22 mouse cellular contexts compared by ENCODE assay signal in genomic region chr11:51576454-51576853, GRCm38 (mm10). TPM values are rescaled to one million over a fixed set of nuclear protein-coding genes. Genes with fewer than 3 reads are reported as not detected.
A peak's percentile ranks its signal among the peaks of the same experiment; 100 is the strongest.
DNase-seq lines count a peak whose midpoint lies in the region; ATAC-seq and TF ChIP-seq lines count a peak whose summit lies in the region.
"Had no signal": no experiment of that assay in that cellular context is flagged by ENCODE, and none has a peak within 500 bp of the region (broad histone marks: within the 10 kb centered on the region; RNA-seq: fewer than 3 reads in every experiment).

No protein-coding gene starts in this region.

- H3K27ac ChIP-seq in cerebellum, adult 2 months (ENCODE audit: insufficient read depth, low read length): no peak overlapping the region
- H3K27ac ChIP-seq in heart, embryonic 13.5 days (replicated peaks): no peak overlapping the region
- peak overlapping the region; percentile 33; the same call in 1 of the 2 replicates for H3K27ac ChIP-seq in midbrain, embryonic 10.5 days (replicated peaks)
- H3K27ac ChIP-seq in midbrain, embryonic 16.5 days (ENCODE audit: low read length): no peak overlapping the region
- no peak overlapping the region for H3K27ac ChIP-seq in layer of hippocampus, adult 2 months
- H3K27ac ChIP-seq: heart, embryonic 15.5 days; limb, embryonic 13.5 days; liver, embryonic 13.5 days had no signal

- no peak for ATAC-seq in heart, embryonic 13.5 days (ENCODE audit: extremely low read depth, insufficient number of reproducible peaks, low FRiP score, low TSS enrichment)
- no peak for ATAC-seq in midbrain, embryonic 16.5 days
- ATAC-seq: inflammation-experienced regulatory T-cells, adult 6 months had no signal

- H3K27me3 ChIP-seq in cerebellum, adult 2 months (ENCODE audit: control insufficient read depth, insufficient read depth, low read length): no peaks in the 10 kb centered on the region
- no peaks in the 10 kb centered on the region for H3K27me3 ChIP-seq in heart, embryonic 13.5 days (replicated peaks)
- no peaks in the 10 kb centered on the region for H3K27me3 ChIP-seq in midbrain, embryonic 10.5 days (ENCODE audit: low read depth, poor library complexity, severe bottlenecking)
- no peaks in the 10 kb centered on the region for H3K27me3 ChIP-seq in midbrain, embryonic 16.5 days (ENCODE audit: control insufficient read depth, insufficient read depth, low read depth, low read length)
- H3K27me3 ChIP-seq: heart, embryonic 15.5 days; limb, embryonic 13.5 days; liver, embryonic 13.5 days had no signal

- no peak for TF ChIP-seq CTCF in cerebellum, adult 2 months (IDR thresholded peaks at IDR 0.05; ENCODE audit: borderline replicate concordance, insufficient read depth, low read depth, low read length)
- no peak for TF ChIP-seq CTCF in layer of hippocampus, adult 2 months (conservative IDR thresholded peaks at IDR 0.05)

- no peaks in the 10 kb centered on the region for H3K9me3 ChIP-seq in heart, embryonic 13.5 days
- no peaks in the 10 kb centered on the region for H3K9me3 ChIP-seq in midbrain, embryonic 10.5 days (replicated peaks)
- no peaks in the 10 kb centered on the region for H3K9me3 ChIP-seq in midbrain, embryonic 16.5 days (replicated peaks; ENCODE audit: control insufficient read depth, low read length, poor library complexity, severe bottlenecking)
- H3K9me3 ChIP-seq: heart, embryonic 15.5 days; limb, embryonic 13.5 days; liver, embryonic 13.5 days; megakaryocyte, embryonic 14.5 days had no signal

- no peak overlapping the region for H3K4me3 ChIP-seq in cerebellum, adult 2 months (replicated peaks; ENCODE audit: insufficient read depth, low read depth, low read length)
- no peak overlapping the region for H3K4me3 ChIP-seq in heart, embryonic 13.5 days
- H3K4me3 ChIP-seq in midbrain, embryonic 10.5 days: no peak overlapping the region
- no peak overlapping the region for H3K4me3 ChIP-seq in midbrain, embryonic 16.5 days (ENCODE audit: low read depth, low read length)
- no peak overlapping the region for H3K4me3 ChIP-seq in layer of hippocampus, adult 2 months
- H3K4me3 ChIP-seq: heart, embryonic 15.5 days; limb, embryonic 13.5 days; liver, embryonic 13.5 days; megakaryocyte, embryonic 14.5 days had no signal

- peaks cover 9% of the 10 kb centered on the region for H3K4me1 ChIP-seq in cerebellum, adult 2 months (ENCODE audit: control insufficient read depth, insufficient read depth, low read length)
- peaks cover 6% of the 10 kb centered on the region; the same call in 1 of the 2 replicates for H3K4me1 ChIP-seq in heart, embryonic 13.5 days
- 0 out of 2 replicates have a peak, but pooled peaks cover 10% of the 10 kb centered on the region for H3K4me1 ChIP-seq in midbrain, embryonic 10.5 days
- H3K4me1 ChIP-seq in midbrain, embryonic 16.5 days (ENCODE audit: control insufficient read depth, insufficient read depth, low read length): no peaks in the 10 kb centered on the region; the same call in 1 of the 2 replicates
- H3K4me1 ChIP-seq: heart, embryonic 15.5 days; liver, embryonic 13.5 days had no signal

- WGBS in cerebellum, adult 2 months: 7% methylated on average over 4 of the region's 4 CpGs
- 73% methylated on average over 4 of the region's 4 CpGs for WGBS in heart, embryonic 13.5 days
- 89% methylated on average over 4 of the region's 4 CpGs for WGBS in midbrain, embryonic 10.5 days
- WGBS in midbrain, embryonic 16.5 days: 61% methylated on average over 4 of the region's 4 CpGs

- H3K36me3 ChIP-seq in heart, embryonic 13.5 days: no peaks in the 10 kb centered on the region
- no peaks in the 10 kb centered on the region for H3K36me3 ChIP-seq in midbrain, embryonic 10.5 days
- no peaks in the 10 kb centered on the region for H3K36me3 ChIP-seq in midbrain, embryonic 16.5 days (ENCODE audit: control insufficient read depth, insufficient read depth, low read length)
- H3K36me3 ChIP-seq: heart, embryonic 15.5 days; limb, embryonic 13.5 days; liver, embryonic 13.5 days had no signal

- peak; percentile 63 to 77 for DNase-seq in cerebellum, postnatal 10 days
- no peak for DNase-seq in cerebellum, adult 2 months
- no peak for DNase-seq in heart, adult 18-20 months
- no peak for DNase-seq in midbrain, embryonic 10.5 days (ENCODE audit: low spot score)
- peak; percentile 40 to 42 for DNase-seq in layer of hippocampus, adult 2 months (ENCODE audit: low spot score in 2 of 2)
- no peak for DNase-seq in liver
- DNase-seq: adrenal gland, postnatal 14 days; cerebellum, adult 9-11 months; gastrocnemius, postnatal 36 days; heart, postnatal 36 days; kidney, adult 18-20 months; kidney, postnatal 4 days; liver, embryonic 13.5 days; lung, adult 2 months; right cerebral cortex, postnatal 14 days; spleen, adult 18-20 months had no signal

- H3K4me2 ChIP-seq in heart, embryonic 13.5 days: no peak overlapping the region
- no peak overlapping the region for H3K4me2 ChIP-seq in midbrain, embryonic 16.5 days (ENCODE audit: low read length)
- H3K4me2 ChIP-seq: heart, embryonic 15.5 days; limb, embryonic 13.5 days; liver, embryonic 13.5 days had no signal

- H3K9ac ChIP-seq in heart, embryonic 13.5 days: 0 out of 2 replicates have a peak overlapping the region, but pooled peaks have one; percentile 24
- H3K9ac ChIP-seq in midbrain, embryonic 16.5 days (ENCODE audit: low read depth, low read length): no peak overlapping the region
- H3K9ac ChIP-seq: heart, embryonic 15.5 days; limb, embryonic 13.5 days; liver, embryonic 13.5 days had no signal

- TF ChIP-seq POLR2A in cerebellum, adult 2 months (IDR thresholded peaks at IDR 0.05; ENCODE audit: borderline replicate concordance, insufficient read depth, low read length): no peak

RNA-seq across cellular contexts. Expression of gene Phykpl, which starts 8.1 kb away (rescaled TPM):
- polyA plus RNA-seq in cerebellum, adult 2 months (2012; rRNA removed): 19.3 and 23.2 TPM in 2 replicates
- polyA plus RNA-seq in heart, embryonic 13.5 days (2015; fragmentation: Nextera tagmentation; extraction: Ambion mirVana): 13.1 and 14.6 TPM in 2 replicates
- 1 to 10 TPM; 7.8 to 8.5 TPM for total RNA-seq in heart, adult 18-20 months (2021)
- 14.4 and 15.1 TPM in 2 replicates for polyA plus RNA-seq in midbrain, embryonic 10.5 days (2016; fragmentation: Nextera tagmentation; extraction: Ambion mirVana)
- 9.4 and 9.7 TPM in 2 replicates for polyA plus RNA-seq in midbrain, embryonic 16.5 days (2015; fragmentation: Nextera tagmentation; extraction: Ambion mirVana)
- total RNA-seq in layer of hippocampus, adult 2 months (2021): 1 to 10 TPM; 8.1 to 9.4 TPM

RNA-seq across cellular contexts. Expression of gene Hnrnpab, which starts 30.2 kb away (rescaled TPM):
- polyA plus RNA-seq in cerebellum, adult 2 months (2012; rRNA removed): 101 and 103 TPM in 2 replicates
- polyA plus RNA-seq in heart, embryonic 13.5 days (2015; fragmentation: Nextera tagmentation; extraction: Ambion mirVana): 273 and 282 TPM in 2 replicates
- total RNA-seq in heart, adult 18-20 months (2021): 100 to 1,000 TPM; 132 to 133 TPM
- polyA plus RNA-seq in midbrain, embryonic 10.5 days (2016; fragmentation: Nextera tagmentation; extraction: Ambion mirVana): 587 and 631 TPM in 2 replicates
- polyA plus RNA-seq in midbrain, embryonic 16.5 days (2015; fragmentation: Nextera tagmentation; extraction: Ambion mirVana): 273 and 303 TPM in 2 replicates
- 100 to 1,000 TPM; 149 to 155 TPM for total RNA-seq in layer of hippocampus, adult 2 months (2021)

RNA-seq across cellular contexts. Expression of gene Nhp2, which starts 43.1 kb away (rescaled TPM):
- polyA plus RNA-seq in cerebellum, adult 2 months (2012; rRNA removed): 45.2 and 48.4 TPM in 2 replicates
- polyA plus RNA-seq in heart, embryonic 13.5 days (2015; fragmentation: Nextera tagmentation; extraction: Ambion mirVana): 101 and 102 TPM in 2 replicates
- 10 to 100 TPM; 21.8 to 23.6 TPM for total RNA-seq in heart, adult 18-20 months (2021)
- polyA plus RNA-seq in midbrain, embryonic 10.5 days (2016; fragmentation: Nextera tagmentation; extraction: Ambion mirVana): 209 and 269 TPM in 2 replicates
- polyA plus RNA-seq in midbrain, embryonic 16.5 days (2015; fragmentation: Nextera tagmentation; extraction: Ambion mirVana): 83.7 and 85.9 TPM in 2 replicates
- 10 to 100 TPM; 41.7 to 48.2 TPM for total RNA-seq in layer of hippocampus, adult 2 months (2021)

RNA-seq across cellular contexts. Expression of gene Rmnd5b, which starts 59.2 kb away (rescaled TPM):
- polyA plus RNA-seq in cerebellum, adult 2 months (2012; rRNA removed): 62.3 and 72.9 TPM in 2 replicates
- 31.0 and 33.5 TPM in 2 replicates for polyA plus RNA-seq in heart, embryonic 13.5 days (2015; fragmentation: Nextera tagmentation; extraction: Ambion mirVana)
- 10 to 100 TPM; 15.7 to 16.4 TPM for total RNA-seq in heart, adult 18-20 months (2021)
- 38.6 TPM in 2 replicates for polyA plus RNA-seq in midbrain, embryonic 10.5 days (2016; fragmentation: Nextera tagmentation; extraction: Ambion mirVana)
- 80.0 and 82.7 TPM in 2 replicates for polyA plus RNA-seq in midbrain, embryonic 16.5 days (2015; fragmentation: Nextera tagmentation; extraction: Ambion mirVana)
- total RNA-seq in layer of hippocampus, adult 2 months (2021): 10 to 100 TPM; 59.8 to 65.2 TPM

Comparison
In these comparisons a context has a peak if more than half of its experiments do, and no peak if none do; other contexts are left out.
1. DNase-seq: peak in cerebellum, postnatal 10 days (2 of 2) and layer of hippocampus, adult 2 months (2 of 2); none in cerebellum, adult 2 months (0 of 2), heart, adult 18-20 months (0 of 2), midbrain, embryonic 10.5 days (single experiment) and liver (single experiment).